Mouse (Mus musculus) olfactory bulb, adult 2 months (tissue): ENCODE data around the gene Top2a.

Experiments
- CTCF ChIP-seq: fragments of 200-500 bp; IDR thresholded peaks from 2 replicates; pipeline ENCODE4 v1.5.1; 2012; ENCODE audit warnings: low read depth, mild to moderate bottlenecking, low read length, moderate library complexity; ENCODE audit not compliant: insufficient read depth
- POLR2A ChIP-seq: fragments of 200-500 bp; IDR thresholded peaks from 2 replicates; pipeline ENCODE4 v1.6.1; 2012; ENCODE audit warnings: mild to moderate bottlenecking, low read depth, low read length, moderate library complexity; ENCODE audit not compliant: insufficient read depth

DNA sequence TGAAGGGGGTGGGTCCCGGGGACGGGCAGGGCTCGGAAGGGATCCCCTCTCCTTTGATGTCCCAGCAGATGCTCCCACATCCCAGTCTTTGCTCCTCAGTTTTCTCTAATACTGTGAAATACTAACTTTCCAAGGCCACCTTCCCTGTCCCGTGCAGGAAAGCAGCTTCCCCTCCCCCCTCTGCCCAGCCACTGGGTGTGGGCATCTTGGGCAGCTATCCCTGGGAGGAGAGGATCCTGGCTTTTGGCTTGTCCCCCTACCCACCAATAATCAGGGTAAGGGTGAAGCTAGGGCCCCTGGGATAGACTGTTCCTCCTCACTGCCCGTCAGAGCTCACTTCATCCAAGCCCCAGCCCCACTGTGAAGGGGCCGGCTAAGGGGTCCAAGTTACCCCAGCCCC lies 49.8 kb downstream of the Top2a start:
- no peak for TF ChIP-seq CTCF
- no peak for TF ChIP-seq POLR2A
